Comparison of ENCODE assay signal across 17 mouse cellular contexts in the genomic region with DNA sequence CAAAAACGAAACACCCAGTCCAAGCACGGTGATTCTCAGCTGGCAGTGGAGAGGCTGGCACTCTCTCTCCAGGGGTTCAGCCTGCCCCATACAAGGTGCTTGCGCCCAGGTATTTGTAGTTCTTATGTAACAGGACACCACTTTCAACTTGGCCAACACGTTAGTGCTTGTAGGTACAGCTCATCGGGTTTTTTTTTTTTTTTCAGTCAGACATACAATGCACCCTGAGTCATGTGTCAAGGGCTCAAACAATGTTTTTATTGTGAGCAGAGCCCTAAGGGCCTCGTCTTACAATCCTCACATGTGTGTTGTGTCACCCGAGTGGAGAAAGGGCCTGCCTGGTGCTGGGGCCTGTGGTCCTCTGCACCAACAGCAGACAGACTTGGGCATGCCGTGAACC.
DNase-seq lines count a peak whose midpoint lies in the region; ATAC-seq and TF ChIP-seq lines count a peak whose summit lies in the region.
"Had no signal": no experiment of that assay in that cellular context is flagged by ENCODE, and none has a peak within 500 bp of the region (broad histone marks: within the 10 kb centered on the region; RNA-seq: fewer than 3 reads in every experiment).

No protein-coding gene starts in this region.

- DNase-seq in hindbrain, embryonic 10.5 days (ENCODE audit: low spot score) = no peak
- DNase-seq in hindbrain, embryonic 14.5 days (ENCODE audit: low spot score) = no peak
- DNase-seq in lung, embryonic 14.5 days = peak; percentile 10
- no peak for DNase-seq in lung, postnatal 14 days
- DNase-seq in NIH3T3 (ENCODE audit: low read depth) = peak; percentile 60
- no peak for DNase-seq in gastrocnemius, adult 8-10 months (ENCODE audit: low spot score in 2 of 2)
- DNase-seq in forebrain, embryonic 10.5 days (ENCODE audit: extremely low spot score, low spot score) = no peak
- DNase-seq: adrenal gland, postnatal 36 days; cerebellum, adult 2 months; left cerebral cortex, postnatal 4 days; thymus, postnatal 25 days had no signal

- H3K27me3 ChIP-seq in hindbrain, embryonic 10.5 days (ENCODE audit: insufficient read depth, poor library complexity, severe bottlenecking) = no peaks in the 10 kb centered on the region
- H3K27me3 ChIP-seq in hindbrain, embryonic 14.5 days (ENCODE audit: control insufficient read depth, insufficient read depth, low read length) = no peaks in the 10 kb centered on the region
- no peaks in the 10 kb centered on the region for H3K27me3 ChIP-seq in lung, embryonic 14.5 days (ENCODE audit: insufficient read depth, low read length)
- H3K27me3 ChIP-seq in limb, embryonic 12.5 days = no peaks in the 10 kb centered on the region
- H3K27me3 ChIP-seq in forebrain, embryonic 10.5 days (ENCODE audit: poor library complexity, severe bottlenecking) = no peaks in the 10 kb centered on the region
- H3K27me3 ChIP-seq: forebrain, embryonic 13.5 days; kidney, embryonic 15.5 days; neural tube, embryonic 12.5 days had no signal

- ATAC-seq in hindbrain, embryonic 14.5 days (ENCODE audit: low FRiP score) = no peak
- ATAC-seq in lung, embryonic 14.5 days (ENCODE audit: insufficient read depth) = peak; percentile 43; the same call in 1 of the 2 replicates
- ATAC-seq in limb, embryonic 12.5 days (ENCODE audit: insufficient number of reproducible peaks, insufficient read depth, low FRiP score, low TSS enrichment, low read depth) = 0 out of 2 replicates have a peak, but pooled peaks have one; percentile 52
- ATAC-seq: forebrain, embryonic 13.5 days had no signal

- 63% methylated on average over 8 of the region's 8 CpGs for WGBS in hindbrain, embryonic 10.5 days
- 56% methylated on average over 8 of the region's 8 CpGs for WGBS in hindbrain, embryonic 14.5 days
- 56% methylated on average over 8 of the region's 8 CpGs for WGBS in lung, embryonic 14.5 days
- WGBS in limb, embryonic 12.5 days = 53% methylated on average over 8 of the region's 8 CpGs
- 68% methylated on average over 8 of the region's 8 CpGs for WGBS in forebrain, embryonic 10.5 days

- peaks cover 35% of the 10 kb centered on the region for H3K4me1 ChIP-seq in hindbrain, embryonic 10.5 days (replicated peaks)
- no peaks in the 10 kb centered on the region; the same call in 1 of the 2 replicates for H3K4me1 ChIP-seq in hindbrain, embryonic 14.5 days (replicated peaks; ENCODE audit: control insufficient read depth, insufficient read depth, low read length)
- H3K4me1 ChIP-seq in lung, embryonic 14.5 days (ENCODE audit: insufficient read depth) = no peaks in the 10 kb centered on the region; the same call in 1 of the 2 replicates
- H3K4me1 ChIP-seq in limb, embryonic 12.5 days (replicated peaks) = peaks cover 13% of the 10 kb centered on the region; the same call in 1 of the 2 replicates
- peaks cover 26% of the 10 kb centered on the region for H3K4me1 ChIP-seq in forebrain, embryonic 10.5 days
- H3K4me1 ChIP-seq: neural tube, embryonic 12.5 days had no signal

- no peaks in the 10 kb centered on the region for H3K36me3 ChIP-seq in hindbrain, embryonic 10.5 days
- H3K36me3 ChIP-seq in hindbrain, embryonic 14.5 days (replicated peaks; ENCODE audit: control insufficient read depth, insufficient read depth) = no peaks in the 10 kb centered on the region
- H3K36me3 ChIP-seq in lung, embryonic 14.5 days (ENCODE audit: insufficient read depth) = no peaks in the 10 kb centered on the region
- no peaks in the 10 kb centered on the region for H3K36me3 ChIP-seq in limb, embryonic 12.5 days
- no peaks in the 10 kb centered on the region for H3K36me3 ChIP-seq in forebrain, embryonic 10.5 days (replicated peaks)
- H3K36me3 ChIP-seq: heart, embryonic 12.5 days; kidney, embryonic 15.5 days; neural tube, embryonic 12.5 days had no signal

- no peak for TF ChIP-seq CTCF in lung, embryonic 14.5 days (IDR thresholded peaks at IDR 0.05; ENCODE audit: low read depth)

- H3K9me3 ChIP-seq in hindbrain, embryonic 10.5 days = no peaks in the 10 kb centered on the region
- no peaks in the 10 kb centered on the region for H3K9me3 ChIP-seq in hindbrain, embryonic 14.5 days (ENCODE audit: control insufficient read depth, low read length)
- H3K9me3 ChIP-seq in lung, embryonic 14.5 days (ENCODE audit: low read depth, low read length) = no peaks in the 10 kb centered on the region
- no peaks in the 10 kb centered on the region for H3K9me3 ChIP-seq in limb, embryonic 12.5 days
- H3K9me3 ChIP-seq in forebrain, embryonic 10.5 days = no peaks in the 10 kb centered on the region
- H3K9me3 ChIP-seq: forebrain, embryonic 13.5 days; heart, embryonic 12.5 days; kidney, embryonic 15.5 days; neural tube, embryonic 12.5 days had no signal

- no peak overlapping the region for H3K4me2 ChIP-seq in hindbrain, embryonic 14.5 days (replicated peaks)
- no peak overlapping the region for H3K4me2 ChIP-seq in lung, embryonic 14.5 days
- H3K4me2 ChIP-seq in limb, embryonic 12.5 days = no peak overlapping the region
- H3K4me2 ChIP-seq: forebrain, embryonic 13.5 days; heart, embryonic 12.5 days; kidney, embryonic 15.5 days; neural tube, embryonic 12.5 days had no signal

- H3K4me3 ChIP-seq in hindbrain, embryonic 10.5 days = no peak overlapping the region
- H3K4me3 ChIP-seq in hindbrain, embryonic 14.5 days (replicated peaks; ENCODE audit: low read length) = no peak overlapping the region
- H3K4me3 ChIP-seq in lung, embryonic 14.5 days (ENCODE audit: low read depth, low read length) = no peak overlapping the region
- H3K4me3 ChIP-seq in limb, embryonic 12.5 days (replicated peaks) = no peak overlapping the region
- H3K4me3 ChIP-seq in forebrain, embryonic 10.5 days = no peak overlapping the region
- H3K4me3 ChIP-seq: forebrain, embryonic 13.5 days; heart, embryonic 12.5 days; kidney, embryonic 15.5 days; neural tube, embryonic 12.5 days had no signal

- H3K27ac ChIP-seq in hindbrain, embryonic 10.5 days = peak overlapping the region; percentile 64; the same call in 1 of the 2 replicates
- no peak overlapping the region for H3K27ac ChIP-seq in hindbrain, embryonic 14.5 days
- H3K27ac ChIP-seq in lung, embryonic 14.5 days (ENCODE audit: low read depth) = no peak overlapping the region
- no peak overlapping the region for H3K27ac ChIP-seq in limb, embryonic 12.5 days
- H3K27ac ChIP-seq in forebrain, embryonic 10.5 days = no peak overlapping the region
- H3K27ac ChIP-seq: forebrain, embryonic 13.5 days; kidney, embryonic 15.5 days; liver, embryonic 14.5 days; neural tube, embryonic 12.5 days had no signal

- H3K9ac ChIP-seq in hindbrain, embryonic 14.5 days = no peak overlapping the region
- H3K9ac ChIP-seq in lung, embryonic 14.5 days = no peak overlapping the region
- no peak overlapping the region for H3K9ac ChIP-seq in limb, embryonic 12.5 days (replicated peaks)
- H3K9ac ChIP-seq: forebrain, embryonic 13.5 days; heart, embryonic 12.5 days; kidney, embryonic 15.5 days; liver, embryonic 14.5 days; neural tube, embryonic 12.5 days had no signal

Comparison
In these comparisons a context has a peak if more than half of its experiments do, and no peak if none do; other contexts are left out.
1. DNase-seq: peak in lung, embryonic 14.5 days (single experiment) and NIH3T3 (single experiment); none in hindbrain, embryonic 10.5 days (single experiment), hindbrain, embryonic 14.5 days (single experiment), lung, postnatal 14 days (single experiment), gastrocnemius, adult 8-10 months (0 of 2) and forebrain, embryonic 10.5 days (single experiment).